Mouse (Mus musculus): Measurements from ENCODE around the gene Runx2. TPM values are rescaled to one million over a fixed set of nuclear protein-coding genes. Genes with fewer than 3 reads are reported as not detected.

Gene Runx2
- polyA plus RNA-seq, 1 experiment, result 9.8 TPM

DNA sequence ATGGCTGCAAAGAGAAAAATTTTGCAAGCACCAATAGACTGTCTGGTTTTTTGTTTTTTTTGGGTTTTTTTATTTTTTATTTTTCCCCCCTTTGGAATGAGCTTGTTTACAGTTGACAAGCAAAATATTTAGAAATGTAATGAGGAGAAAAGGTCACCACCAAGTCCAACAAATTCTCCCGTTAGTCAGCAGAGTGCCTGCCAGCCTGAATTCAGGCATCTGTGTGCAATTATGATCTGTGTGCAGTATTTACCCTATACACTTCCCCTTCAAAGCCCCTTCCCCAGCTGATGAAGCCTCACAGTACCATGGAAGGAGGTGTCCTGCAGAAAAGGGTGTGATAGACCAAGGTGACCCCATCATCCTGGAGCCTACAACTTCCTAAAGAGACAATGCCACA, 290.5 kb downstream of the Runx2 start:
- Histone ChIP-seq H3K4me3 (ENCODE audit: low read depth, low read length) (no peak overlapping the region), H3K36me3 (ENCODE audit: control insufficient read depth, insufficient read depth, low read length) (no peaks in the 10 kb centered on the region), H3K27ac (ENCODE audit: insufficient read depth, low read depth, low read length) (peak overlapping the region; percentile 18; the same call in 1 of the 2 replicates), H3K4me1 (ENCODE audit: control insufficient read depth, insufficient read depth, insufficient read length, low read length) (no peaks in the 10 kb centered on the region), H3K27me3 (ENCODE audit: control insufficient read depth, insufficient read depth, low read length) (no peaks in the 10 kb centered on the region)
- TF ChIP-seq CTCF (IDR thresholded peaks at IDR 0.05; ENCODE audit: extremely low read depth, insufficient read length, insufficient replicate concordance, low read depth, low read length) (no peak), POLR2A (IDR thresholded peaks at IDR 0.05; ENCODE audit: low read depth, low read length) (no peak)
- 90% methylated on average over 1 of the region's 1 CpGs for WGBS

DNA sequence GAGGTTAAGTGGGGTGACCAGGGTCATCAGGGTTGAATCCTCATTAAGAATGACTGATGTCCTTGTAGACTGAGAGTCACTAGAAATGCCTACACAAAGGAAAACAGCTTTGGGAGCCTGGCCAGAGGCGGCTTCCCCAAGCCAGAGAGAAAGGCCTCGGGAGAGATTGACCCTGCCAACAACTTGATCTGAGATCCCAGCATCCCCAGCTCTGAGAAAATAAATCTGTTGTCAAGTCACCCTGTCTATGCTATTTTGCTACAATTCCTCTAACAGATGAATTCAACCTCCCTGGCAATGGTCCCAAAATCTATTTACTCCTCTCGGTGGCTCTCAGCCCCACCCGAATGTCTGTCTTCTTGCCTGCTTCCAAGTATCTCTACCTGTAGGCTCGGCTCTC, 291.7 kb downstream of the Runx2 start:
- 50% methylated on average over 5 of the region's 5 CpGs for WGBS
- no peak overlapping the region for H3K4me3 ChIP-seq (ENCODE audit: low read depth, low read length)

DNA sequence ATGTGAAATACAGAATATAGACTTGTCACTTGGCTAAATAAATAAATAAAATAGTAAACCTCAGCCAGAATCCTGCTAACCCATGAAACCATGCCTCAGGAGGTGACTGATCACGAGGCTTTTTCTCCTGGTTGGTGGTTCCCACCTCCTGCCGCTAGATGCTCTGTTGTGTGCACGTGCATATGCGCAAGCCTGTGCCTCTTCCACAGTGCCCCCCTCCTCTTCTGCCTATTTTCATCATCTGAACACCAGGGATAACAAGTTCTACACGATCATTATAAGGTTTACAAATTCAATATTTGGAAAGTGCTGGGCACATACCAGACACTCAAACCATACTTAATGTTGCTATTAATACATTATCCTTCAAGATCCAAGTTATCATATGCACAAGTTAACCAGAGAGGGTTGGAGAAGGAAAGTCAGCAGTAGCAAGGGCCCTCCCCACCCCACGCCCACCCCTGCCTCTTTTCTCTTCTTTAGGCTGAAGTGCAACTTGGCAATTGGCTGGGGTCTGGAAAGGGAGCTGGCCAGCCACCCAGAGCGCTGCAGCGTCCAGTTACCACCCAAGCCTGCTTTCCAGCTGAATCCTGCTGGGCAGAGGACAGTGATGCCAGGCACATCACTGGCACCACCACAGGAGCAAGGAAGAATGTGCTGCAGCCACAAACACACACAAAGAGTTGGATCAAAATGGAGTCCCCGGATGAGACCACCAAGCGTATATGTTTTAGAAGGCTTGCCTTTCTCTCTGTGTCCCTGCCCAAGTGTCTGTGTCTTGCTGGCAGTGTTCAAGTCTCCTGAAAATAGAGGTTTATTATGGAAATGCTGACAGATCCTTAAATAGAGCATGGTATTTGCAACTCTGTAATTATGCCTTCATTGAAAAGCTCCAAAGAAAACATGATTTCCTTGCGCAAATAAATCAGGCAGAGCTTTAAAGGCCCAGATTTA, 294.2 kb downstream of the Runx2 start:
- H3K4me3 ChIP-seq (ENCODE audit: low read depth, low read length), result no peak overlapping the region
- no peak overlapping the region for H3K27ac ChIP-seq (ENCODE audit: insufficient read depth, low read depth, low read length)
- 80% methylated on average over 11 of the region's 11 CpGs for WGBS
- no peaks in the 10 kb centered on the region for H3K4me1 ChIP-seq (ENCODE audit: control insufficient read depth, insufficient read depth, insufficient read length, low read length)
- no peak for TF ChIP-seq CTCF (IDR thresholded peaks at IDR 0.05; ENCODE audit: extremely low read depth, insufficient read length, insufficient replicate concordance, low read depth, low read length)
- no peak for TF ChIP-seq POLR2A (IDR thresholded peaks at IDR 0.05; ENCODE audit: low read depth, low read length)
- H3K27me3 ChIP-seq (ENCODE audit: control insufficient read depth, insufficient read depth, low read length), result no peaks in the 10 kb centered on the region
- no peaks in the 10 kb centered on the region for H3K36me3 ChIP-seq (ENCODE audit: control insufficient read depth, insufficient read depth, low read length)

More for the DNA sequence above, 291.7 kb downstream of the Runx2 start:
- no peaks in the 10 kb centered on the region for H3K36me3 ChIP-seq (ENCODE audit: control insufficient read depth, insufficient read depth, low read length)
- no peaks in the 10 kb centered on the region for H3K4me1 ChIP-seq (ENCODE audit: control insufficient read depth, insufficient read depth, insufficient read length, low read length)
- no peak for TF ChIP-seq CTCF (IDR thresholded peaks at IDR 0.05; ENCODE audit: extremely low read depth, insufficient read length, insufficient replicate concordance, low read depth, low read length)
- TF ChIP-seq POLR2A (IDR thresholded peaks at IDR 0.05; ENCODE audit: low read depth, low read length), result no peak
- no peak overlapping the region for H3K27ac ChIP-seq (ENCODE audit: insufficient read depth, low read depth, low read length)
- H3K27me3 ChIP-seq (ENCODE audit: control insufficient read depth, insufficient read depth, low read length), result no peaks in the 10 kb centered on the region

- Histone ChIP-seq H3K27ac (ENCODE audit: insufficient read depth, low read depth, low read length) (no peak overlapping the region), H3K4me1 (ENCODE audit: control insufficient read depth, insufficient read depth, insufficient read length, low read length) (no peaks in the 10 kb centered on the region), H3K4me3 (ENCODE audit: low read depth, low read length) (no peak overlapping the region), H3K36me3 (ENCODE audit: control insufficient read depth, insufficient read depth, low read length) (no peaks in the 10 kb centered on the region), H3K27me3 (ENCODE audit: control insufficient read depth, insufficient read depth, low read length) (no peaks in the 10 kb centered on the region)
- TF ChIP-seq POLR2A (IDR thresholded peaks at IDR 0.05; ENCODE audit: low read depth, low read length) (no peak), CTCF (IDR thresholded peaks at IDR 0.05; ENCODE audit: extremely low read depth, insufficient read length, insufficient replicate concordance, low read depth, low read length) (no peak)
- 78% methylated on average over 3 of the region's 3 CpGs for WGBS
Observed at GRCm38 (mm10) chr17:44519356-44519755, 295.2 kb downstream of the Runx2 start.

DNA sequence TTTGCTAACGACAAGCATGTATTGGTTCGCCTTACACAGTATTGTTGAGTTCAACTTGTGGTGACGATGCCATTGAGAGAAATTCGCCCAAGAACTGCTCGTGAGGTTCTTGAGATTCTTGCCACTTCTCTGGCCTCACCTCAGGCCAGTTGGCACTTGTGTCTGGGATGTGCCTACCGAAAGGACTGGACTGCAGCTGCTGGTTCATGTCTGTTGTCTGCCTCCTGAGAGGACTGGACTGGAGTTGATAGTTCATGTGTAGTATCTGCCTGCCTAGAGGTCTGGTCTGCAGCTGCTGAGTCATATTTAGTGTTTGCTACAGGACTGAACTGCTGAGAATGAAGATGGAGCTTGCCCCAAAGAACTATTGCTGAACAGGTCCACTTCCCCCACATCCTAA, 296.4 kb downstream of the Runx2 start:
- TF ChIP-seq CTCF (IDR thresholded peaks at IDR 0.05; ENCODE audit: extremely low read depth, insufficient read length, insufficient replicate concordance, low read depth, low read length) (no peak), POLR2A (IDR thresholded peaks at IDR 0.05; ENCODE audit: low read depth, low read length) (no peak)
- Histone ChIP-seq H3K4me3 (ENCODE audit: low read depth, low read length) (no peak overlapping the region), H3K36me3 (ENCODE audit: control insufficient read depth, insufficient read depth, low read length) (no peaks in the 10 kb centered on the region), H3K4me1 (ENCODE audit: control insufficient read depth, insufficient read depth, insufficient read length, low read length) (no peaks in the 10 kb centered on the region), H3K27me3 (ENCODE audit: control insufficient read depth, insufficient read depth, low read length) (no peaks in the 10 kb centered on the region), H3K27ac (ENCODE audit: insufficient read depth, low read depth, low read length) (no peak overlapping the region)
- WGBS, result 93% methylated on average over 6 of the region's 6 CpGs

- WGBS, result 60% methylated on average over 7 of the region's 7 CpGs
Observed at GRCm38 (mm10) chr17:44508198-44508715, 306.3 kb downstream of the Runx2 start.

GRCm38 (mm10) chr17:44507741-44508140, 306.9 kb downstream of the Runx2 start:
- H3K36me3 ChIP-seq (ENCODE audit: control insufficient read depth, insufficient read depth, low read length), result no peaks in the 10 kb centered on the region
- no peaks in the 10 kb centered on the region for H3K27me3 ChIP-seq (ENCODE audit: control insufficient read depth, insufficient read depth, low read length)
- no peaks in the 10 kb centered on the region for H3K4me1 ChIP-seq (ENCODE audit: control insufficient read depth, insufficient read depth, insufficient read length, low read length)
- TF ChIP-seq POLR2A (IDR thresholded peaks at IDR 0.05; ENCODE audit: low read depth, low read length) (no peak), CTCF (IDR thresholded peaks at IDR 0.05; ENCODE audit: extremely low read depth, insufficient read length, insufficient replicate concordance, low read depth, low read length) (no peak)
- no peak overlapping the region for H3K27ac ChIP-seq (ENCODE audit: insufficient read depth, low read depth, low read length)
- H3K4me3 ChIP-seq (ENCODE audit: low read depth, low read length), result no peak overlapping the region
- 75% methylated on average over 3 of the region's 3 CpGs for WGBS

More at GRCm38 (mm10) chr17:44508198-44508715, 306.3 kb downstream of the Runx2 start:
- Histone ChIP-seq H3K4me1 (ENCODE audit: control insufficient read depth, insufficient read depth, insufficient read length, low read length) (no peaks in the 10 kb centered on the region), H3K4me3 (ENCODE audit: low read depth, low read length) (no peak overlapping the region), H3K36me3 (ENCODE audit: control insufficient read depth, insufficient read depth, low read length) (no peaks in the 10 kb centered on the region), H3K27me3 (ENCODE audit: control insufficient read depth, insufficient read depth, low read length) (no peaks in the 10 kb centered on the region), H3K27ac (ENCODE audit: insufficient read depth, low read depth, low read length) (no peak overlapping the region)
- TF ChIP-seq CTCF (IDR thresholded peaks at IDR 0.05; ENCODE audit: extremely low read depth, insufficient read length, insufficient replicate concordance, low read depth, low read length), result no peak
- TF ChIP-seq POLR2A (IDR thresholded peaks at IDR 0.05; ENCODE audit: low read depth, low read length), result no peak
